Mouse (Mus musculus): ENCODE data around the gene Ccr1l1. TPM values are rescaled to one million over a fixed set of nuclear protein-coding genes. Genes with fewer than 3 reads are reported as not detected.

The Ccr1l1 gene
- polyA plus RNA-seq, 1 experiment from 2014 or later: not detected

- Histone ChIP-seq H3K27me3 (no peaks in the 10 kb centered on the region), H3K4me3 (replicated peaks) (no peak overlapping the region), H3K4me2 (no peak overlapping the region), H3K9me3 (no peaks in the 10 kb centered on the region), H3K27ac (no peak overlapping the region), H3K4me1 (replicated peaks) (no peaks in the 10 kb centered on the region), H3K9ac (replicated peaks) (no peak overlapping the region), H3K36me3 (no peaks in the 10 kb centered on the region)
- WGBS: 77% methylated on average over 1 of the region's 1 CpGs
- ATAC-seq (ENCODE audit: insufficient number of reproducible peaks, insufficient read depth, low FRiP score, low TSS enrichment, low read depth): no peak
These were observed 21.3 kb downstream of the Ccr1l1 start for GRCm38 (mm10) chr9:123956892-123957291.

- no peak overlapping the region for H3K27ac ChIP-seq
- no peak overlapping the region for H3K4me3 ChIP-seq (replicated peaks)
- WGBS: 70% methylated on average over 2 of the region's 2 CpGs
- no peaks in the 10 kb centered on the region for H3K36me3 ChIP-seq
- H3K9me3 ChIP-seq: no peaks in the 10 kb centered on the region
- no peak for ATAC-seq (ENCODE audit: insufficient number of reproducible peaks, insufficient read depth, low FRiP score, low TSS enrichment, low read depth)
- H3K27me3 ChIP-seq: no peaks in the 10 kb centered on the region
- no peak overlapping the region for H3K4me2 ChIP-seq
- no peaks in the 10 kb centered on the region for H3K4me1 ChIP-seq (replicated peaks)
- H3K9ac ChIP-seq (replicated peaks): no peak overlapping the region
These were observed 24.7 kb downstream of the Ccr1l1 start for GRCm38 (mm10) chr9:123953551-123953950.

GRCm38 (mm10) chr9:123951176-123951575 lies 27.0 kb downstream of the Ccr1l1 start:
- WGBS: 87% methylated on average over 1 of the region's 1 CpGs

GRCm38 (mm10) chr9:123949432-123949831 lies 28.8 kb downstream of the Ccr1l1 start:
- no peak overlapping the region for H3K4me2 ChIP-seq
- H3K4me1 ChIP-seq (replicated peaks): no peaks in the 10 kb centered on the region
- no peak for ATAC-seq (ENCODE audit: insufficient number of reproducible peaks, insufficient read depth, low FRiP score, low TSS enrichment, low read depth)
- H3K4me3 ChIP-seq (replicated peaks): no peak overlapping the region
- 77% methylated on average over 2 of the region's 2 CpGs for WGBS
- no peaks in the 10 kb centered on the region for H3K36me3 ChIP-seq
- H3K27me3 ChIP-seq: no peaks in the 10 kb centered on the region
- H3K9me3 ChIP-seq: no peaks in the 10 kb centered on the region
- H3K9ac ChIP-seq (replicated peaks): no peak overlapping the region
- H3K27ac ChIP-seq: no peak overlapping the region

More at GRCm38 (mm10) chr9:123951176-123951575, 27.0 kb downstream of the Ccr1l1 start:
- Histone ChIP-seq H3K9me3 (no peaks in the 10 kb centered on the region), H3K36me3 (no peaks in the 10 kb centered on the region), H3K9ac (replicated peaks) (no peak overlapping the region), H3K27ac (no peak overlapping the region), H3K4me2 (no peak overlapping the region), H3K4me3 (replicated peaks) (no peak overlapping the region), H3K27me3 (no peaks in the 10 kb centered on the region), H3K4me1 (replicated peaks) (no peaks in the 10 kb centered on the region)
- no peak for ATAC-seq (ENCODE audit: insufficient number of reproducible peaks, insufficient read depth, low FRiP score, low TSS enrichment, low read depth)

- H3K4me1 ChIP-seq (replicated peaks): no peaks in the 10 kb centered on the region
- H3K4me2 ChIP-seq: no peak overlapping the region
- no peak overlapping the region for H3K4me3 ChIP-seq (replicated peaks)
- WGBS: 84% methylated on average over 1 of the region's 1 CpGs
- no peak overlapping the region for H3K27ac ChIP-seq
- no peak overlapping the region for H3K9ac ChIP-seq (replicated peaks)
- H3K9me3 ChIP-seq: no peaks in the 10 kb centered on the region
- H3K36me3 ChIP-seq: no peaks in the 10 kb centered on the region
- H3K27me3 ChIP-seq: no peaks in the 10 kb centered on the region
- ATAC-seq (ENCODE audit: insufficient number of reproducible peaks, insufficient read depth, low FRiP score, low TSS enrichment, low read depth): no peak
These were observed 30.4 kb downstream of the Ccr1l1 start for GRCm38 (mm10) chr9:123947815-123948214.

GRCm38 (mm10) chr9:123942025-123942424 lies 36.2 kb downstream of the Ccr1l1 start:
- Histone ChIP-seq H3K9me3 (no peaks in the 10 kb centered on the region), H3K27me3 (no peaks in the 10 kb centered on the region; the same call in 1 of the 2 replicates), H3K36me3 (no peaks in the 10 kb centered on the region), H3K4me2 (no peak overlapping the region), H3K27ac (no peak overlapping the region), H3K9ac (replicated peaks) (no peak overlapping the region), H3K4me3 (replicated peaks) (no peak overlapping the region), H3K4me1 (replicated peaks) (no peaks in the 10 kb centered on the region)
- WGBS: 91% methylated on average over 3 of the region's 3 CpGs
- no peak for ATAC-seq (ENCODE audit: insufficient number of reproducible peaks, insufficient read depth, low FRiP score, low TSS enrichment, low read depth)

- H3K9ac ChIP-seq (replicated peaks): no peak overlapping the region
- no peaks in the 10 kb centered on the region for H3K9me3 ChIP-seq
- no peak for ATAC-seq (ENCODE audit: insufficient number of reproducible peaks, insufficient read depth, low FRiP score, low TSS enrichment, low read depth)
- WGBS: 83% methylated on average over 2 of the region's 2 CpGs
- H3K36me3 ChIP-seq: no peaks in the 10 kb centered on the region
- H3K4me3 ChIP-seq (replicated peaks): no peak overlapping the region
- no peak overlapping the region for H3K27ac ChIP-seq
- H3K4me2 ChIP-seq: no peak overlapping the region
- H3K27me3 ChIP-seq: no peaks in the 10 kb centered on the region; the same call in 1 of the 2 replicates
- no peaks in the 10 kb centered on the region for H3K4me1 ChIP-seq (replicated peaks)
These were observed 36.9 kb downstream of the Ccr1l1 start for GRCm38 (mm10) chr9:123941316-123941715.

- H3K27ac ChIP-seq: no peak overlapping the region
- H3K4me2 ChIP-seq: no peak overlapping the region
- no peaks in the 10 kb centered on the region for H3K36me3 ChIP-seq
- ATAC-seq (ENCODE audit: insufficient number of reproducible peaks, insufficient read depth, low FRiP score, low TSS enrichment, low read depth): no peak
- H3K4me3 ChIP-seq (replicated peaks): no peak overlapping the region
- no peak overlapping the region for H3K9ac ChIP-seq (replicated peaks)
- H3K4me1 ChIP-seq (replicated peaks): no peaks in the 10 kb centered on the region
- no peaks in the 10 kb centered on the region for H3K9me3 ChIP-seq
- H3K27me3 ChIP-seq: no peaks in the 10 kb centered on the region; the same call in 1 of the 2 replicates
These were observed 37.6 kb downstream of the Ccr1l1 start for GRCm38 (mm10) chr9:123940628-123941027.

- no peaks in the 10 kb centered on the region for H3K9me3 ChIP-seq
- no peaks in the 10 kb centered on the region for H3K4me1 ChIP-seq (replicated peaks)
- 76% methylated on average over 1 of the region's 1 CpGs for WGBS
- H3K4me2 ChIP-seq: no peak overlapping the region
- no peak overlapping the region for H3K9ac ChIP-seq (replicated peaks)
- no peak for ATAC-seq (ENCODE audit: insufficient number of reproducible peaks, insufficient read depth, low FRiP score, low TSS enrichment, low read depth)
- no peaks in the 10 kb centered on the region for H3K36me3 ChIP-seq
- H3K27me3 ChIP-seq: no peaks in the 10 kb centered on the region; the same call in 1 of the 2 replicates
- no peak overlapping the region for H3K27ac ChIP-seq
- H3K4me3 ChIP-seq (replicated peaks): no peak overlapping the region
These were observed 38.0 kb downstream of the Ccr1l1 start for GRCm38 (mm10) chr9:123940168-123940567.

- H3K27me3 ChIP-seq: no peaks in the 10 kb centered on the region; the same call in 1 of the 2 replicates
- WGBS: 95% methylated on average over 2 of the region's 2 CpGs
- ATAC-seq (ENCODE audit: insufficient number of reproducible peaks, insufficient read depth, low FRiP score, low TSS enrichment, low read depth): no peak
- no peaks in the 10 kb centered on the region for H3K9me3 ChIP-seq
- H3K4me3 ChIP-seq (replicated peaks): no peak overlapping the region
- H3K27ac ChIP-seq: no peak overlapping the region
- H3K4me2 ChIP-seq: no peak overlapping the region
- H3K4me1 ChIP-seq (replicated peaks): no peaks in the 10 kb centered on the region
- no peak overlapping the region for H3K9ac ChIP-seq (replicated peaks)
- no peaks in the 10 kb centered on the region for H3K36me3 ChIP-seq
These were observed 40.2 kb downstream of the Ccr1l1 start for GRCm38 (mm10) chr9:123937989-123938388.

GRCm38 (mm10) chr9:123936604-123937280 lies 41.5 kb downstream of the Ccr1l1 start:
- H3K4me2 ChIP-seq: no peak overlapping the region
- no peaks in the 10 kb centered on the region for H3K9me3 ChIP-seq
- no peak for ATAC-seq (ENCODE audit: insufficient number of reproducible peaks, insufficient read depth, low FRiP score, low TSS enrichment, low read depth)
- no peak overlapping the region for H3K4me3 ChIP-seq (replicated peaks)
- no peaks in the 10 kb centered on the region for H3K36me3 ChIP-seq
- no peak overlapping the region for H3K9ac ChIP-seq (replicated peaks)
- H3K4me1 ChIP-seq (replicated peaks): no peaks in the 10 kb centered on the region
- WGBS: 78% methylated on average over 9 of the region's 9 CpGs
- H3K27me3 ChIP-seq: no peaks in the 10 kb centered on the region; the same call in 1 of the 2 replicates
- H3K27ac ChIP-seq: no peak overlapping the region

- Histone ChIP-seq H3K36me3 (no peaks in the 10 kb centered on the region), H3K27me3 (no peaks in the 10 kb centered on the region; the same call in 1 of the 2 replicates), H3K9ac (replicated peaks) (no peak overlapping the region), H3K9me3 (no peaks in the 10 kb centered on the region), H3K4me2 (no peak overlapping the region), H3K4me1 (replicated peaks) (no peaks in the 10 kb centered on the region), H3K27ac (no peak overlapping the region), H3K4me3 (replicated peaks) (no peak overlapping the region)
- ATAC-seq (ENCODE audit: insufficient number of reproducible peaks, insufficient read depth, low FRiP score, low TSS enrichment, low read depth): no peak
- WGBS: 89% methylated on average over 5 of the region's 5 CpGs
These were observed 42.4 kb downstream of the Ccr1l1 start for GRCm38 (mm10) chr9:123935776-123936175.
